Mouse (Mus musculus): ENCODE results near the gene Clcn2. TPM values are rescaled to one million over a fixed set of nuclear protein-coding genes. Genes with fewer than 3 reads are reported as not detected.

Gene Clcn2
- polyA plus RNA-seq, 1 experiment from 2014 or later = 24.9 TPM

GRCm38 (mm10) chr16:20677974-20678675, 39.4 kb downstream of the Clcn2 start:
- no peak overlapping the region for H3K9ac ChIP-seq (ENCODE audit: low read depth, low read length)
- WGBS = 59% methylated on average over 10 of the region's 10 CpGs
- no peak for ATAC-seq

GRCm38 (mm10) chr16:20677380-20677779, 40.2 kb downstream of the Clcn2 start:
- H3K36me3 ChIP-seq (ENCODE audit: control insufficient read depth, insufficient read depth, low read length) = peaks cover 66% of the 10 kb centered on the region
- H3K27me3 ChIP-seq (replicated peaks; ENCODE audit: control insufficient read depth, insufficient read depth, low read length) = no peaks in the 10 kb centered on the region
- 79% methylated on average over 5 of the region's 5 CpGs for WGBS
- H3K4me2 ChIP-seq (ENCODE audit: low read length) = no peak overlapping the region
- no peak overlapping the region for H3K4me3 ChIP-seq (ENCODE audit: low read length)
- no peak for ATAC-seq
- no peaks in the 10 kb centered on the region for H3K9me3 ChIP-seq (ENCODE audit: control insufficient read depth, low read length)
- H3K27ac ChIP-seq (ENCODE audit: low read depth, low read length) = no peak overlapping the region
- H3K9ac ChIP-seq (ENCODE audit: low read depth, low read length) = no peak overlapping the region
- peaks cover 18% of the 10 kb centered on the region for H3K4me1 ChIP-seq (ENCODE audit: control insufficient read depth, insufficient read depth, low read depth, low read length)

More at GRCm38 (mm10) chr16:20677974-20678675, 39.4 kb downstream of the Clcn2 start:
- Histone ChIP-seq H3K4me1 (ENCODE audit: control insufficient read depth, insufficient read depth, low read depth, low read length) (peaks cover 18% of the 10 kb centered on the region), H3K4me2 (ENCODE audit: low read length) (no peak overlapping the region), H3K27me3 (replicated peaks; ENCODE audit: control insufficient read depth, insufficient read depth, low read length) (no peaks in the 10 kb centered on the region), H3K4me3 (ENCODE audit: low read length) (no peak overlapping the region), H3K27ac (ENCODE audit: low read depth, low read length) (no peak overlapping the region), H3K9me3 (ENCODE audit: control insufficient read depth, low read length) (no peaks in the 10 kb centered on the region), H3K36me3 (ENCODE audit: control insufficient read depth, insufficient read depth, low read length) (peaks cover 73% of the 10 kb centered on the region)

GRCm38 (mm10) chr16:20676702-20677101, 40.8 kb downstream of the Clcn2 start:
- no peak overlapping the region for H3K27ac ChIP-seq (ENCODE audit: low read depth, low read length)
- no peak overlapping the region for H3K4me2 ChIP-seq (ENCODE audit: low read length)
- no peaks in the 10 kb centered on the region for H3K9me3 ChIP-seq (ENCODE audit: control insufficient read depth, low read length)
- peaks cover 59% of the 10 kb centered on the region for H3K36me3 ChIP-seq (ENCODE audit: control insufficient read depth, insufficient read depth, low read length)
- H3K4me3 ChIP-seq (ENCODE audit: low read length) = no peak overlapping the region
- no peak for ATAC-seq
- no peak overlapping the region for H3K9ac ChIP-seq (ENCODE audit: low read depth, low read length)
- 89% methylated on average over 4 of the region's 4 CpGs for WGBS
- no peaks in the 10 kb centered on the region for H3K27me3 ChIP-seq (replicated peaks; ENCODE audit: control insufficient read depth, insufficient read depth, low read length)
- peaks cover 23% of the 10 kb centered on the region for H3K4me1 ChIP-seq (ENCODE audit: control insufficient read depth, insufficient read depth, low read depth, low read length)

- Histone ChIP-seq H3K27me3 (replicated peaks; ENCODE audit: control insufficient read depth, insufficient read depth, low read length) (no peaks in the 10 kb centered on the region), H3K4me2 (ENCODE audit: low read length) (no peak overlapping the region), H3K9me3 (ENCODE audit: control insufficient read depth, low read length) (no peaks in the 10 kb centered on the region), H3K4me1 (ENCODE audit: control insufficient read depth, insufficient read depth, low read depth, low read length) (peaks cover 23% of the 10 kb centered on the region), H3K9ac (ENCODE audit: low read depth, low read length) (no peak overlapping the region), H3K27ac (ENCODE audit: low read depth, low read length) (no peak overlapping the region), H3K36me3 (ENCODE audit: control insufficient read depth, insufficient read depth, low read length) (peaks cover 45% of the 10 kb centered on the region), H3K4me3 (ENCODE audit: low read length) (no peak overlapping the region)
- no peak for ATAC-seq
- WGBS = 98% methylated on average over 6 of the region's 6 CpGs
Measured at GRCm38 (mm10) chr16:20675213-20675612, 42.3 kb downstream of the Clcn2 start.

GRCm38 (mm10) chr16:20673706-20674303, 43.7 kb downstream of the Clcn2 start:
- Histone ChIP-seq H3K4me2 (ENCODE audit: low read length) (peak overlapping the region; percentile 92), H3K4me3 (ENCODE audit: low read length) (peak overlapping the region; percentile 96), H3K9me3 (ENCODE audit: control insufficient read depth, low read length) (no peaks in the 10 kb centered on the region), H3K9ac (ENCODE audit: low read depth, low read length) (peak overlapping the region; percentile 90), H3K27me3 (replicated peaks; ENCODE audit: control insufficient read depth, insufficient read depth, low read length) (no peaks in the 10 kb centered on the region), H3K4me1 (ENCODE audit: control insufficient read depth, insufficient read depth, low read depth, low read length) (peaks cover 23% of the 10 kb centered on the region), H3K27ac (ENCODE audit: low read depth, low read length) (peak overlapping the region; percentile 91), H3K36me3 (ENCODE audit: control insufficient read depth, insufficient read depth, low read length) (peaks cover 33% of the 10 kb centered on the region)
- 14% methylated on average over 14 of the region's 14 CpGs for WGBS
- ATAC-seq = no peak

GRCm38 (mm10) chr16:20672965-20673705, 44.4 kb downstream of the Clcn2 start:
- H3K9me3 ChIP-seq (ENCODE audit: control insufficient read depth, low read length) = no peaks in the 10 kb centered on the region
- peak; percentile 85 for ATAC-seq
- WGBS = 0% methylated on average over 25 of the region's 78 CpGs
- peak overlapping the region; percentile 91 for H3K27ac ChIP-seq (ENCODE audit: low read depth, low read length)
- H3K4me3 ChIP-seq (ENCODE audit: low read length) = peak overlapping the region; percentile 96
- peaks cover 23% of the 10 kb centered on the region for H3K4me1 ChIP-seq (ENCODE audit: control insufficient read depth, insufficient read depth, low read depth, low read length)
- H3K9ac ChIP-seq (ENCODE audit: low read depth, low read length) = peak overlapping the region; percentile 90
- peaks cover 26% of the 10 kb centered on the region for H3K36me3 ChIP-seq (ENCODE audit: control insufficient read depth, insufficient read depth, low read length)
- H3K27me3 ChIP-seq (replicated peaks; ENCODE audit: control insufficient read depth, insufficient read depth, low read length) = no peaks in the 10 kb centered on the region
- peak overlapping the region; percentile 92 for H3K4me2 ChIP-seq (ENCODE audit: low read length)

GRCm38 (mm10) chr16:20672500-20672902, 45.0 kb downstream of the Clcn2 start:
- no peaks in the 10 kb centered on the region for H3K9me3 ChIP-seq (ENCODE audit: control insufficient read depth, low read length)
- under 1% methylated on average over 25 of the region's 38 CpGs for WGBS
- peak overlapping the region; percentile 91 for H3K27ac ChIP-seq (ENCODE audit: low read depth, low read length)
- H3K36me3 ChIP-seq (ENCODE audit: control insufficient read depth, insufficient read depth, low read length) = peaks cover 20% of the 10 kb centered on the region
- H3K4me2 ChIP-seq (ENCODE audit: low read length) = peak overlapping the region; percentile 92
- H3K9ac ChIP-seq (ENCODE audit: low read depth, low read length) = peak overlapping the region; percentile 90
- H3K4me3 ChIP-seq (ENCODE audit: low read length) = peak overlapping the region; percentile 96
- H3K4me1 ChIP-seq (ENCODE audit: control insufficient read depth, insufficient read depth, low read depth, low read length) = peaks cover 18% of the 10 kb centered on the region
- peak; percentile 98 for ATAC-seq
- H3K27me3 ChIP-seq (replicated peaks; ENCODE audit: control insufficient read depth, insufficient read depth, low read length) = no peaks in the 10 kb centered on the region

- no peaks in the 10 kb centered on the region for H3K27me3 ChIP-seq (replicated peaks; ENCODE audit: control insufficient read depth, insufficient read depth, low read length)
- H3K9me3 ChIP-seq (ENCODE audit: control insufficient read depth, low read length) = no peaks in the 10 kb centered on the region
- peak overlapping the region; percentile 96 for H3K4me3 ChIP-seq (ENCODE audit: low read length)
- no peak overlapping the region for H3K27ac ChIP-seq (ENCODE audit: low read depth, low read length)
- no peak overlapping the region for H3K9ac ChIP-seq (ENCODE audit: low read depth, low read length)
- peaks cover 17% of the 10 kb centered on the region for H3K4me1 ChIP-seq (ENCODE audit: control insufficient read depth, insufficient read depth, low read depth, low read length)
- H3K4me2 ChIP-seq (ENCODE audit: low read length) = peak overlapping the region; percentile 92
- peaks cover 15% of the 10 kb centered on the region for H3K36me3 ChIP-seq (ENCODE audit: control insufficient read depth, insufficient read depth, low read length)
- 31% methylated on average over 6 of the region's 6 CpGs for WGBS
- ATAC-seq = no peak
Measured at GRCm38 (mm10) chr16:20671886-20672285, 45.7 kb downstream of the Clcn2 start.

GRCm38 (mm10) chr16:20670291-20670690, 47.3 kb downstream of the Clcn2 start:
- H3K9me3 ChIP-seq (ENCODE audit: control insufficient read depth, low read length) = no peaks in the 10 kb centered on the region
- no peak for ATAC-seq
- H3K4me2 ChIP-seq (ENCODE audit: low read length) = no peak overlapping the region
- H3K9ac ChIP-seq (ENCODE audit: low read depth, low read length) = no peak overlapping the region
- WGBS = 93% methylated on average over 3 of the region's 3 CpGs
- H3K4me3 ChIP-seq (ENCODE audit: low read length) = no peak overlapping the region
- H3K36me3 ChIP-seq (ENCODE audit: control insufficient read depth, insufficient read depth, low read length) = peaks cover 4% of the 10 kb centered on the region
- no peaks in the 10 kb centered on the region for H3K27me3 ChIP-seq (replicated peaks; ENCODE audit: control insufficient read depth, insufficient read depth, low read length)
- no peak overlapping the region for H3K27ac ChIP-seq (ENCODE audit: low read depth, low read length)
- peaks cover 17% of the 10 kb centered on the region for H3K4me1 ChIP-seq (ENCODE audit: control insufficient read depth, insufficient read depth, low read depth, low read length)

Data from hindbrain, embryonic 16.5 days (tissue).